Mouse (Mus musculus) lung, embryonic 16.5 days (tissue): ENCODE data around the gene Mtmr1. TPM values are rescaled to one million over a fixed set of nuclear protein-coding genes. Genes with fewer than 3 reads are reported as not detected.

ENCODE experiments used
- polyA plus RNA-seq: library from polyadenylated mRNA; unstranded; fragments of >200 nt; fragmentation: Nextera tagmentation; extraction: Ambion mirVana; gene quantifications from 2 replicates; pipeline ENCODE4 v1.2.1, GENCODE M21; 2015

Mtmr1 gene
- polyA plus RNA-seq, 1 experiment from 2014 or later, result 9.9 TPM

Other genes with a start within 250 kb of the Mtmr1 start
- gene Mtm1, start 154.0 kb upstream of the Mtmr1 start, polyA plus RNA-seq, result 6.9 and 7.6 TPM in 2 replicates
- 33.7 and 34.7 TPM in 2 replicates for gene Cd99l2, start 128.1 kb downstream of the Mtmr1 start, polyA plus RNA-seq
- 210 and 238 TPM in 2 replicates for gene Hmgb3, start 191.2 kb downstream of the Mtmr1 start, polyA plus RNA-seq